Mouse (Mus musculus): ENCODE data around the gene Afap1. TPM values are rescaled to one million over a fixed set of nuclear protein-coding genes. Genes with fewer than 3 reads are reported as not detected.

The Afap1 gene
- polyA plus RNA-seq, 2 experiments from 2014 or later = 13.7 to 17.3 TPM

DNA sequence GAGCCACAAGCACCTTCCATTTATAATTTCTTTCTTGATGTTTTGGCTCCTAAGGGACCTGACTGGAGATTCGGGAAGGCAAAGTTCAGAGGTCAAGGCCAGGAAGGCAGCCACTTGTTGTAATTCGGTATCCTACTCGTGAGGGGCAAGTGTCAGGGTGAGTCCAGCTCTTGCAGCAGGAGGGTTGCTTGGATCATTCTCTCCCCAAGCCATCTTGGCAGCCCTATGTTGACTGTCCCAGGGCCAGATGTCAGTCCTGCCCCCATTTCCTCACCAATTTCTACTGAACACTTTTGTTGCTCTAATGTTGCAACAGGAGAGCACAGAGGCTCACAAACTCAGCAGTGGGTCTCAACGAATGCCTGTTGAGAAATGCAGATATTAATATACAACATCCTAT, 5.0 kb downstream of the Afap1 start:
- ATAC-seq = no peak

DNA sequence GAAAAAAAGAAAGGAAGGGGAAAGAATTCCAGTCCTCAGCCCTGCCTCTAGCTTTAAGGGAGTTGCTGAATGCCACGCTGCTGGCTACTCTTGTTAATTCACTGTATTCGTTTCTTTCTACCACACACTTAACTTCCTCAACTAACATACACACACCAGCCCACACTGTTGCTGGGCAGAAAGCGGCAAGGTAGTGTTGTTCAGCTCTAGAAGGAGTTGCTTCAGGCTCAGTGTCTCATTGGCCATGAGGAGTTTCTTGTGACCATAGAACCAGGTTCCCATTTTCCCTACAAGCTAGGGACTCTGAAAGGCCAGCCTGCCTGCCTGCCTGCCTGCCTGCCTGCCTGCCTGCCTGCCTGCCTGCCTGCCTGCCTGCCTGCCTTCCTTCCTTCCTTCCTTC, 5.9 kb downstream of the Afap1 start:
- ATAC-seq = no peak

- no peak for ATAC-seq
Measured at GRCm38 (mm10) chr5:35900401-35901225, 7.5 kb downstream of the Afap1 start.

- ATAC-seq = no peak
Measured at GRCm38 (mm10) chr5:35901226-35901809, 8.2 kb downstream of the Afap1 start.

GRCm38 (mm10) chr5:35903456-35903855, 10.3 kb downstream of the Afap1 start:
- no peak for ATAC-seq

GRCm38 (mm10) chr5:35905283-35905682, 12.2 kb downstream of the Afap1 start:
- ATAC-seq = no peak

DNA sequence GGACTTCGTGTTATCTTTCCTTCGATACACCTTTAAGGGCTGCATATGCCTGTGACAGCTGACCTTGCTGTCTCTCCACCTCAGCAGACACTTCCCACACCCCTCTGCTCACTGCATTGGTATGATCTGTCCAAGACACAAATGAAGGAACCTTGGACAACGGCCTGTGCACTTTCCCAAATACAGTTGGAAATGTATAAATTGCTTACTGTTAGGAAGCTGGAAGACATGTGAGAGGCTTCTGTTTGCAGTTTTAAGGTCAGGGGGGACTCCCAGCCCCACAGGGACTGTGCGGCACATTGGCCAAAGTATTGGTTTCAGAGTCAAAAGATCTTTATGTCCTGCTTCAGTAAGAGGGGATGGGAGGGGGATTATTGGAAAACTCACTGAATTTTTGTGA, 14.0 kb downstream of the Afap1 start:
- no peak for ATAC-seq

DNA sequence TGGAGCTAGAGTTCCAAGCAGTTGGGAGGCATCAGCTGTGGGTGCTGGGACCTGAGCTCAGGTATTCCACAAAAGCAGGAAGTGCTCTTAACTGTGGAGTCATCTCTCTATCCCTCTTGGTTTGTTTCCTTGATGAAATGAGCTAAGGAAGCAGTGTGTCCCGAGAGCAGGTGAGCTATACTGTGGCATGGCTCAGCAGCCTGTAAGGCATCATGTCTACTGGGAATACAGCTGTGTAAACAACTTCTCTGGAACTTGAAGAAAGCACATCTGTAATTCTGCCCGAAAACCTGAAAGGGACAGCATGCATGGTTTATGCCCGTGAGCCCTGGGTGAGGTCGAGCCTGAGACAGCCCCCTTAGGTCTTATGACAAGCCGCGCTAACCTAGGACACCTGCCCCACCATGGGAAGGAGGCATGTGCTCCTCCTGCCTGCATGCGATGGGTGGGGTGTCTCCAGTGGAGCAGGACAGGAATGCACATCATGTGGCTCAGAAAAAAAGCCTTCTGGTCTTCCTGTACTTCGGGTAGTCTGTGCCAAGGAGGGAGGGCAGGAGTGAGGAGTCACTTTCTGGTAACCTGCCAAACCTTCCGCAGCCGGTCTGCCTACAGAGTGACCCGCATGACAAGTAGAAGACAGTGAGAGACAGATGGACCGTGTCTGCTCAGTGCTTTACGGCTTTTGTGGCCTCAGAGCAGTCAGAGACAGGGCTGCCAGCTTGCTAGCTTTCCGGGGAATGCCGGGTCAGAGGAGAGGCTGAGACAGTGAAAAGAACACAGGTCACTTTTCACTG, 14.7 kb downstream of the Afap1 start:
- ATAC-seq = no peak

- peak; percentile 71 for ATAC-seq
Measured at GRCm38 (mm10) chr5:35908626-35909443, 15.7 kb downstream of the Afap1 start.

- no peak for ATAC-seq
Measured at GRCm38 (mm10) chr5:35915629-35916300, 22.6 kb downstream of the Afap1 start.

DNA sequence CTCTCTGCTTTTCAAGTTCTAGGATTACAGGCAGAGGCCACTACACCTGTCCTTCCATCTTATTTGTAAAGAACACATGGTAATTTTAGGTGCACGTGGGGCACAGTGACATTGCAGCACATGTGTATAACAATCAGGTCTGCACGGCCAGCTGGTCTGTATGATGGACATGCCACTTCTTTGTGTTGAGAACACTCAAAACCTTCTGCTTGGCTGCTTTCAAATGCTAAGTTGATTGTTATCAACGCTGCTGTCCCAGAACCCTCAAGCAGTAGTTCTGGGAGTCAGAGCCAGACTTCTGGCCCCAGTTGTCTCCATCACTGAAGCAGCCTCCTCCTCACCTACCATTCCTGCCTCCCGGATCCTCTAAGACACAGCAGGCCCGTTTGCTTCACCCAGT, 23.5 kb downstream of the Afap1 start:
- ATAC-seq = no peak

GRCm38 (mm10) chr5:35918387-35918786, 25.3 kb downstream of the Afap1 start:
- no peak for ATAC-seq

- no peak for ATAC-seq
Measured at GRCm38 (mm10) chr5:35920076-35920475, 27.0 kb downstream of the Afap1 start.

DNA sequence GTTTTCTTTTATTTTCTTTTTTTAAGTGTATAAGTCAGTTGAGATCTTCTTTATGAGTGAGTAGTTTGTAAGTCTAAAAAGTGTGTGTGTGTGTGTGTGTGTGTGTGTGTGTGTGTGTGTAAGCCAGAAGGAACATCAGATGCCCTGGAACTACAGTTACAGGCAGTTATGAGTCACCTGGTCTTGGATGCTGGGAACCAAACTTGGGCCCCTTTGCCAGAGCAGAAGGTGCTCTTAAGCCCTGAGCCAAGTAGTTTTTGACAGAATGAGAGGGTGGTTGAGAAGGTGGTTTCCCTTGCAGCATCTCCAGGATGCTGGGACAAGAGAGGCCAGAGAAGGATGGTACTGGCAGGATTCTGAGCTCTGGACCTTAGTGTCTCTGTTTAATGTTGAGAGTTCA, 27.4 kb downstream of the Afap1 start:
- no peak for ATAC-seq

- no peak for ATAC-seq
Measured at GRCm38 (mm10) chr5:35921141-35921540, 28.0 kb downstream of the Afap1 start.

DNA sequence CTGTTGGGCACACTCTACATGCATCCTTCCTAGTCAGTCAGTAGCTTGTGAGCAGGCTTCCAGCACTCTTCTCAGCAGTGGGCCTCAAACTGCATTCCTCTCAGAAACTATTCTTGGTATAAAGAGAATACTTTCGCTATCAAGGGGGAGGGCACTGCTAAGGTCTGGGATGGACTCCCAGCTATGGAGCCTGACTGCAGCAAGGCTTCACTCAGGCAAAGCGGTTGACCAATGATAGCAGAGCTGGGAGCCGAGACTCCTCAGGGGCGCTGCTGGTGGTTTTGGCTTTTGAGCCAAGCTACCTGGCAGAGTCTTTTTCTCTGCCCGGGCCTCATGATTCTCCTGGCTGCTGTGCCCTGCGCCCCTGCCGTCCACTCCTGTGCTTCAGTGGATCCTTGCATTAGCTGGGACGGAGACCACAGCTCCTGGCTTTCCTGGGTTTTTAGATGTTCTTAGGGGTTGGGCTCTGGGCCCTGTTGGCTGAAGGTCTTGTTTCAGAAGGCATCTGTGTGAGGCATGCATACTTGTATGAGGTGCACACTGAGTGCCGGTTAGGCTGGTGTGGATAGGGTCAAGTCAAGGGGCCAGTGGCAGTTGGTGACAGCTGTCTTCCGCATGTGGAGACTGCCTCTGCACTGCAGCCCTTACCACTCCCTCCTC, 28.6 kb downstream of the Afap1 start:
- ATAC-seq = no peak

- ATAC-seq = no peak
Measured at GRCm38 (mm10) chr5:35923448-35923847, 30.3 kb downstream of the Afap1 start.

DNA sequence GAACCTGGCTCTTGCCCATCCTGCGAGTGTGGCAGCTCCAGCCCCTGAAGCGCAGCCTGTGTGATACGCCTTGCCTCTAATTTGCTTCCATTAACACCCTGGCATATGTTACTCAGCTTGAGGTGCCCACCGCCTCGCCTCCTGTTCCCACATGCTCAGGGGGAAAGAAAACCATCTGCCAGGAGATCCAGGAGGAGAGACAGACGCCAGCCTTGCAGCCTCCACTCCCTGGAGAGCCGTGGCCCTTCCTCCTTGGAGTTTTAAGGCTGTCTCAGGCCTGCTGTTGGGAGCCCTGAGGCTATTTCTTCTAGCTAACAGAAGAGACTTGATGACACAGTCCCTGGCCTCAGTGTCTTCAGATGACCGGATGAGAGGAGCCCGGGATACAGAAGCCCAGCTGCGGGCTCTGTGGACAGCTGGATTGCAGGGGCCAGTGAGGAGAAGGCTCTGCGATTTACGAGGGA, 32.1 kb downstream of the Afap1 start:
- ATAC-seq = no peak

DNA sequence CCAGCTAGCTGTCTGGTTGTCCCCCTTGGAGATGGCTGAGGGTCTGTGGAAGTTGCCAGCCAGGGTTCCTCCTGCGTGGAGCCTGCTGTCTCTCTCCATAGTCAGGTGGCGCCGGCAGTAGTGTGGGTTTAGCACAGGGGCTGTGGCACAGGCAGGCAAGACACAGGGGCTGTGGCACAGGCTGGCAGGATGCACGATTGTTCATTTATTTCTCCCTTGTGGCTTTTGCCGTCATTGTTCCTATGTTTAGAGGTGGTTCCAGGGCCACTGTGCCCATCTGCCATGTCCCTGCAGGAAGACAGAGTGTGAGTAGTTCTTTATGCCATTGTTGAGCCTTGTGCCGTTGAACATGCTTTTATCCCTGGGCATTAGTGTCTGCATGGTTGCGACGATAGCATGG, 33.4 kb downstream of the Afap1 start:
- ATAC-seq = no peak

GRCm38 (mm10) chr5:35931296-35931695, 38.2 kb downstream of the Afap1 start:
- ATAC-seq = no peak

DNA sequence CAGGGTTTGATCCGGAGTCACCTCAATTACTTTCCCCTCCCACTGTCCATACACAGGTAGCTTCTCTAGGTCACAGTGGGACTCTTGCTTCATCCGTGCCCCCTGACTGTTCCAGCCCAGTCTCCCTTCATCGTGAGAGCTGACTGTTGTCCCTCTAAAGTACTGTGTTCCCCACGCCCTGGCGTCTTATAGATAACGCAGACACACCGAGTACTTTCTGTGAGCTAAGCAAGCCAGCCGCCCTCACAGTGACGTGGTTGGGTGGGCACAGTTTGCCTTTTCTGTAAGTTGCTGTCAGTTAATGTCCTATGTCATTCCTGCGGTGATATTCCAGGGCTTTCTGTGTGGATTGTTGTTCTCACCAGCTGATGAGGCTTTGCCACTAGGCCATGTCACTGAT, 39.9 kb downstream of the Afap1 start:
- no peak for ATAC-seq
